Mouse (Mus musculus): ENCODE data around the gene Hsf2bp. TPM values are rescaled to one million over a fixed set of nuclear protein-coding genes. Genes with fewer than 3 reads are reported as not detected.

The Hsf2bp gene
- total RNA-seq, 2 experiments from 2014 or later = 0.68 to 0.80 TPM

DNA sequence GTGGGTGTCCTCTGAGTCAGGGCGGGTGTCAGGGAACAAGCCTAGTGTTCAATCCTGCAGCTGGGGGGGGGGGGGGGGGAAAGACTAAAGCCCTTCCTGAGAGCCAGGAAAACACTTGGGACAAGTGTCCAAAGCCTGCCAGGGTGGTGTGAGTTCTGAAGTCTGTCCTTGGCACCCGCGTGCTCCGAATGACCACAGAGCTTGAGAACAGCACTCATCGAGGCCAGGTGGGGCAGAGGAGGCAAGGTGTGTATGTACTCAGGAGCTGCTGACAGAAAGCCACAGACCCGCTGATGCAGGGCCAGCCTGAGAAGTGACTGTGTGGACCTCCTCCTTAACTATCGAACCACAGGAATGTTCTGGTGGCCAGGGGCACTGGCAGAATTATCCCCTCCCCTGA, 116.5 kb downstream of the Hsf2bp start:
- intact Hi-C loops (cut with DNase I) = no loop called here
- no peak for DNase-seq (ENCODE audit: low spot score in 2 of 2)

DNA sequence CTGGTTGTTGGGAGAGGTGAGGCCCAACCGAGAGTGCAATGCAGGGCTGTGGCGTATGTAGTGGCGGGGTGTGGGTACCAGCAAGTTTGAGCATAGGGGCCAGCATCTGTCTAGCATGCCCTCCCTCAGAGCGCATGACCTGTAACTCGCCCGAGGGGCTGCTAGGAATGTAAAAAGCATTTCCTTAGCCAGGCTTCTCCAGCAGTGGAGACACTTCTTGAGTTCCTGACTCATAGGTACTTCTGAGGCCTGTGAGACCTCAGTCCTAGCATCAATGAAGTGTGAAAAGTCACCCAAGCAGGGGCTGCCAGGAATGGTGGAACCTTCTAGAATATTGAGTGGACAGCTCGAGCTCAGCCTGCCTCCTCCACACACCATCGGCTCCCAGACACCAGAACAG, 117.8 kb downstream of the Hsf2bp start:
- DNase-seq (ENCODE audit: low spot score in 2 of 2) = no peak
- intact Hi-C loops (cut with DNase I) = no loop called here

DNA sequence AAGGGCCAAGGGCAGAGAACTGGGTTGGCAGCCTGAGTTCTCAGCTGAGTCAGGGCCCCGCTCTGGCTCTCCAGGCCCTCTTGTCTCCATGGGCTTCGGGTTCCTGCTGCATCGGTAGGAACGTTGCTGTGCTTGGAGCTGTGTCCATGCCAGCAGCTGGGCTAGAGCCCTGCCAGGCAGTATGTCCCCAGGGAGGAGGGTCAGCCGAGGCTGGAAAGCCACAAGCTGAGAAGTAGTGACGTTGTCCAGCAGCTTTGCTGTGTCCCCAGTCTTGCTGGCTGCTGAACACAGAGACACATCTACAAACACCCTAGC, 119.7 kb downstream of the Hsf2bp start:
- intact Hi-C loops (cut with DNase I) = no loop called here
- no peak for DNase-seq (ENCODE audit: low spot score in 2 of 2)

DNA sequence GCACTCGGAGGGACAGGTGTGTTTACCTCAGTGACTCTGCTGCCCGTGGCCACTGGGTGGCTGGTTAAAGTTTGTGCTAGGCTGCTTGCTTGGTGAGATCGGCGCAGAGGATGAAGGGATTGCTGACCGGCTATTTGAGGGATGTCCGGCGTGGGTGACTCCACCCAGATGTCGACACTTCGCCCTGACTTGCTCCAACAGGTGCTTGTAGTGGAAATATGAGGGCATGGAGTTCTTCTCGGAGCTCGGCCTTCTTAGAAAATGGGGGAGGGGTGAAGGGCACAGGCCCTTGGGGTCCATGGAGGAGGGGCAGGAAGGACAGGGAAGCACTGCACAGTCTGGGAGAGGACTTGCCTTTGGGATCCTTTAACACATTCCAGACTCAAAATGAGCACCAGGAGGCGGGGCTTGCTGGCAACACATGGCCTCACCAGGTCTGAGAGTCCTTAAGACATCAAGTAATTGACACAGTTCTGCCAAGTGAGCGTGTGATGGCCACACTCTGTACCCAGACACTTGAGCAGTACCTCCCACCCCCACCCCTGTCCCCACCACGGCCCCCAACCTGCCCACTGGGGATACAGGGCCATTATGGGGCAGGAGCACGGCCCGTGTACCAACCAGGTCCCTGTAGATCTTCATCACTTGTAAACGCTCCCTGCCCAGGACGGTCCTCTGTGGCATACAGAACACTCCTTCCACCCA, 120.2 kb downstream of the Hsf2bp start:
- intact Hi-C loops (cut with DNase I) = no loop called here
- DNase-seq (ENCODE audit: low spot score in 2 of 2) = no peak

DNA sequence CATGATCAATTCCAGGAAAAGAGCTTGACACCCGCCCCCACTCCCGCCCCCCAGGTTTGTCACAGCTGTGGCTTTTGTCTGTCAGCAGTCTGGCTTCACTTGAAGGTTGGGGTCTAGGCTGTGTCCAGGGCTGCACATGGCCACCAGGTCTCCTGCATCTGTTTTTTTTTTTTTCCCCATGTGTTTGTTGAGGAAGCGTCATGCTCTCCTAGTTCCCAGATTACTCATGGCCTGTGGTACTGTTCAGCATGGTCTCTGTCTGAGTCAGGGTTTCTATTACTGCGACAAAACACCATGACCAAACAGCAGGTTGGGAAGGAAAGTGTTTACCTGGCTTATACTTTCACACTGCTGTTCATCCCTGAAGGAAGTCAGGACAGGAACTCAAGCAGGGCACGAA, 121.8 kb downstream of the Hsf2bp start:
- DNase-seq (ENCODE audit: low spot score in 2 of 2) = no peak
- intact Hi-C loops (cut with DNase I) = no loop called here

DNA sequence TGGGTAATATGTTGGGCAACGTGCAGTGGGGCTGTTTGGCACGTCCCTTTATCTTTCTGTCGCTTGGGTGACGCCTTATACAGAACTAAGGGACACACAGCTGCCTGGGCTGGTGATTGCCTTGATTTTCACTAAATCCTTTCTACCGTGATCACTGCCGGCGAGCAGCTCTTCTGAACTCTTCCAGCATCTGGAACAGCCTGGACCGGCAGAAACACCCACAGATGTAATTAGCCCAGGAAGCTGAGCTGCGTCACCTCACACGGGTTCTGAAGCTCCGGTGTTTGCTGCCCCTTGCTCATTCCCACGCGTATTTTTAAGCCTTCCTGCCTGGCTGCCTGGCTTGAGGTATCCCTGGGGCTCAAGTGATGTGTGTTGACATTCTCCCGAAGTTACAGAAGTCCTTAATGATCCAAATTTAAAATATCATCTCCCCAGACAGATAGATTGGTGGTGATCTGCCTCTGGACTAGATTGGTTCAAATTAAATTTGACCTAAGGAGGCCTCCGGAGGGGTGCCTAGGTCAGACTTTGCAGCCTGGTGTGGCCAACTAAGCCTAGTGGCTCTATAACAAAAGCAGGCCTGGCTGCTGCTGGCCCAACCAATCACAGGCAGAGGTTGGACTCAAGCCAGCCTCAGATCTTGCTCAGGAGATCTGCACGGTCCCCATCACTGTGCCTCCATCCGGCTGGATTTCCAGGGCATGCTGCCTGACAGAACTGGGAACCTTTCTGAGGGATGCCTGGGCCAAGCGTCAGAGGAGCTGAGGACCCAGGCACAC, 123.1 kb downstream of the Hsf2bp start:
- DNase-seq (ENCODE audit: low spot score in 2 of 2) = no peak
- intact Hi-C loops (cut with DNase I) = no loop called here

DNA sequence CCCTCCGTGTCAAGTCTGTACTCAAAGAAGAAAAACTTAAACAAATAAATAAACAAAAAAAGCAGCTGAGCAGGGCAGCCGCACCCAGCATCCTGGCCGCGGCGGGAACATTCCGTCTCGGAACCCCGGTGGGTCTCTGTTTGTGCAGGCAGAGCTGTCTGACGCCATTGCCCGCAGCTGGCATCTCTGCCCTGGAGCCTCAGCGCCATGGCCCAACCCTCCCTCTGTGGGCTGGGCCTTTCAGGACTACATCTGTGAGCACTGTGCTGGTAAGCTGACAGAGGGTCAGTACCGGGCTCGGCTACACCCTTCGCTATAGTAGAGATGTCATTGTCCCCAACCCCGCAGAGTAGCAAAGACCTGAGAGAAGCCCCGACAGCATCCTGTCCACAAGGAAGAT, 123.8 kb downstream of the Hsf2bp start:
- DNase-seq (ENCODE audit: low spot score in 2 of 2) = no peak
- intact Hi-C loops (cut with DNase I) = no loop called here

DNA sequence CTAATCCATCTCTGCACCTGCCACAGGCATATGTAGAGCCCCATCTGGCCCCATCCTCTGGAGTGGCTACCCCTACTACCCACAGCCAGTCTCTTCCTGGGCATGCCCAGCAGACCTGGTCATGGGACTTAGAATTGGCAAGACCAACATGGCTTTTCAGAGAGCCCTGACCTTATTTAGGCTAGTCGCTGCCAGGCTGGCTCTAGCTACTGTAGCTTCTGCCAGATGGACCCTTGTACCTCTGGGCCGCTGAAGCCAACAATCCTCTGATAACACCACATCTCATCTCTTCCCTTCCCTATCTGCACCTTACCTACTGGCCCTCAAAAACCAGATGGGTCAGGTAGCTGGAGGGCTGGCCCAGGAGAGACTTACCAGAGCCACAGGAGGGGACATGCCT, 127.2 kb downstream of the Hsf2bp start:
- intact Hi-C loops (cut with DNase I) = no loop called here
- DNase-seq (ENCODE audit: low spot score in 2 of 2) = no peak

DNA sequence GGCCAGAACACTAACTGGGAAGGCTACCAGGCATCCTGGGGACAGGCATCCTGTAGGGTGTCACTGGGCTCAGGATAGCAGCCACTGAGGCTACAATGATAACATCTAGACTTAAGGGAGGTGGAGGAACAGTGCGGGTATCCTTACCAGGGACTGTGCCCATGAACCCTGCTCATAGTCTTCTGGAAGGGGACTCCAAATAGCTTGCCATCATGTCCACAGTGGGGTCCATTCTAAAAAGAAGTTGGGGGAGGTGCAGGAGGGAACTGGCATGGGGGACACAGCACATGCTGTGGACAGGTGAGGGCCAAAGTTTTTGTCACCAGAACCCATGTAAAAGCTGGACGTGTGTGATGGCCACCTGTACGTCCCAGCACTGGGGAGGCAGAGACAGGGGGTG, 129.7 kb downstream of the Hsf2bp start:
- intact Hi-C loops (cut with DNase I) = no loop called here
- DNase-seq (ENCODE audit: low spot score in 2 of 2) = no peak

DNA sequence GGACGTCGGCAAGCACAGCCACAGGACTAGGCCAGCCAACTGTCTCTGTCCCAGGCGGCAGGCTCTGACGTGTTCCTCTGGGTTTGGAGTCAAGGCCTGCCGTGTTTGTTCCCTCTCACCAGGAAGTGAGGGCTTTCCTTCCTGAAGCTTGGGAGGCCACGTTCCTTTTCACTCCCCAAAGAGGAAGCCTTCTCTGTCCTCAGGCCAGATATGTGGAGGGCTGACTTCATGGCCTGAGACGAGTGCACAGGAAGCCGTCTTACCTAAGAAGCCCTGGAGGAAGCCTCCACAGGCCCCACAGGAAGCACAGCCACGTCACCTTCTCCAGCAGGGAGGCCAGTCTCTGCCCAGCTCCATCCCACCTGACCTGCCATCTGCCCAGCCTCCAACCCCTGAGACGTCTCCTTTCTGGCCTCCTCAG, 130.3 kb downstream of the Hsf2bp start:
- DNase-seq (ENCODE audit: low spot score in 2 of 2) = no peak

DNA sequence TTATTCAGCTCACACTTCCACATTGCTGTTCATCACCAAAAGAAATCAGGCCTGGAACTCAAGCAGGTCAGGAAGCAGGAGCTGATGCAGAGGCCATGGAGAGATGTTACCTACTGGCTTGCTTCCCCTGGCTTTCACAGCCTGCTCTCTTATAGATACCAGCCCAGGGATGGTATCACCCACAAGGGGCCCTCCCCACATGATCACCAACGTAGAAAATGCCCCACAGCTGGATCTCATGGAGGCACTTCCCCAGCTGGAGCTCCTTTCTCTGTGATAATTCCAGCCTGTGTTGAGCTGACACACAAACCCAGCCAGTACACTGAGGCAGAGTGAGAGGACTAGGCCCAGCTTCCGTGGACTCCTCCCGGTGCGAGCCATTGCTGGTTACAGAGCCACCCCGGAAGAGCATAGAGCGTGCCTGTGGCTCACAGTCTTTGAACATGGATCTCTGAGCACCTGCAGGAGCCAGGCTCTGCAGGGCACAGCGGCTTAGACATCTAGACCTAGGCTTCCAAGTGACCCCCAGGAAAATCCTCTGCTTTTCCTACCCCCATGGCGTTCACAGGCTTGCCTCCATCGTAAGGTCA, 130.9 kb downstream of the Hsf2bp start:
- intact Hi-C loops (cut with DNase I) = no loop called here
- no peak for DNase-seq (ENCODE audit: low spot score in 2 of 2)

More for the DNA sequence above, 130.3 kb downstream of the Hsf2bp start:
- intact Hi-C loops (cut with DNase I) = no loop called here

DNA sequence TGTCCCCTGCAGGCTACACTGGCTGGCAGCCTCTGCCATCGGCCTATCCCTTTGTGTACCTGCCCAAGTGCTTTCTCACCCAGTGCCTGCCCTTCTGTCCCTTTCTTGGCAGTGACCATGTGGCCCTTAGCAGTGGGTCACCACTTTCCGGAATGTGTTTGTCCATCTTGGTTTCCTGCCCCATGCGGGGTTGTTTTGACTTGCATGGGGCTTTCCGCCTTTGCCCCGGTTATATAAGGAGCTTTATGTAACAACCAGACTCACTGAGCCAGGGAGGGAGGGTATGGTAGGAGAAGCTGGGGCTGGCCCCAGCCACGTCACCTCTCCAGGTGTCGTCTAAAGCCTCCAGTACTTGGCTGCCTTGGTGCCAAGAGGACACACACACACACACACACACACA, 132.1 kb downstream of the Hsf2bp start:
- intact Hi-C loops (cut with DNase I) = no loop called here
- DNase-seq (ENCODE audit: low spot score in 2 of 2) = no peak

DNA sequence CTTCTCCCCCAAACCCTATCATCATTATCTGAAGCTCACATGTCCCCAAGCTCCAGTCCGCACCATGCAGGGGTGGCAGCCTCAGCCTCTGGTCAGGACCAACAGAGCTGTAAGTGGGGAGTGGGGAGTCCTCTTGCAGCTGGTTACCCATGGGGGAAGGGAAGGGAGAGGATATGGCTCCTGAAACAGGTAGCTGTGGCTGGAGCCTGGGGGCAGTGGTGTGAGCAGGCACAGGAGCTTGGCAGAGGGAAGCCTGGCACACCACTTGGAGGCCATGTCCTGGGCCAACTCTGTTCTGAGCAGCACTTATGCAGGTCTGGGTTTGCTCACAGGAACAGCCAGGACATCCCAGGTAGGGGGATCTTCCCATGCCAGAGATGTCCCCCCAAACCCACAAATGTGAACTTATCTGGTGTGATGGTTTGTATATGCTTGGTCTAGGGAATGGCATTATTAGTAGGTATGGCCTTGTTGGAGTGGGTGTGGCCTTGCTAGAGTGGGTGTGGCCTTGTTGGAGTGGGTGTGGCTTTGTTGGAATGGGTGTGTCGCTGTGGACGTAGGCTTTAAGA, 133.4 kb downstream of the Hsf2bp start:
- no peak for DNase-seq (ENCODE audit: low spot score in 2 of 2)
- intact Hi-C loops (cut with DNase I) = no loop called here

DNA sequence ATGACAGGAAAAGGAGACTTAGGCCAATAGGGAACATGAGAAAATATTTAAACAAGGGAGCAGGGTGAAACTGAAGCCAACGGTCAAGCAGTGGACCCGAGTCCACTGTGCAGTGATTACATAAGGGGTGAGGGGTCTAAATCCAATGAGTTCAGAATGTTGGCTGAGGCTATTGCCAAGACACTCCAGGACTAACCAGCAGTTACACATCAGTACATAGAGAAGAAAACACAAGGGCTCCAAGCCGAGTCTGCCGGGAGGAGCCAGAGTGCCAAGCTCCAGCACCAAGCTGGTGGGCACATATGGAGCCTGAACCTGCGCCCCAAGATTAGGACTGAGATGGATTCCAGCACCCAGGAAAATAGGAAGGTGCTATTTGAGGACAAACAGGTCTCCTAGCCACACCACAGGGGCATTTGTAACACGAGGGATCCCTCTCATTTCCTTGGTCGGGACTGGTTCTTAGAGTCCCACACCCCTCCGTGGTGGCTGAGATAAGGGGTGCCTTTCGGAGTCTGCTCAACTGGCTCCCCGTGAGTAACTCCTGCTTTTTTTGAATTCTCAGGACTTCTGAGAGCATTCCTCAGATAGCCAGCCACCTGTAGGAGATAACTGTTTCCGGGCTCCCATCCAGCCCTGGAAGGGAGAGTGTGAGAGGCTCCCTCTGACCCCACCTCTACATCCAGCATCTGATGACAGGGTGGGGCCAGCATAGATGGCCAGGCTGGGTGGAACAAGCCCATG, 134.5 kb downstream of the Hsf2bp start:
- intact Hi-C loops (cut with DNase I) = no loop called here

DNA sequence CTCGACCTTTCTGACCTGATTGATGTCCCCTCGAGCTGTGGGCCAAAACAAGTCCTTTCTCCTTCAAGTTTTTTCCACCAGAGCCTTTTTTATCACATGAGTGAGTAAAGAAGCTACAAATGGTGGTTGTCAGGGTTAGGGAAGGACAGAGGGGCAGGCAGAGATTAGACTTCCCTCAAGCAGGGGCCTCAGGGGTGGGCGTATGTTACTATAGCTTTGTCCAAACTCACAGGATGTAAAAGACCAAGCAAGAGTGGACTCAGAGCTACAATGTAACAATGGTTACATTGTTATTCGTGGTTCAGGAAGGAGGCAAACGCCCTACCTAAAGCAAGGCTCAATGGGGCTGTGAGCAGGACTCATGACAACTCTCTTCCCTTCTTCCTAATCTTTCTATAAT, 137.2 kb downstream of the Hsf2bp start:
- DNase-seq (ENCODE audit: low spot score in 2 of 2) = no peak
- intact Hi-C loops (cut with DNase I) = no loop called here

More for the DNA sequence above, 134.5 kb downstream of the Hsf2bp start:
- DNase-seq (ENCODE audit: low spot score in 2 of 2) = no peak

DNA sequence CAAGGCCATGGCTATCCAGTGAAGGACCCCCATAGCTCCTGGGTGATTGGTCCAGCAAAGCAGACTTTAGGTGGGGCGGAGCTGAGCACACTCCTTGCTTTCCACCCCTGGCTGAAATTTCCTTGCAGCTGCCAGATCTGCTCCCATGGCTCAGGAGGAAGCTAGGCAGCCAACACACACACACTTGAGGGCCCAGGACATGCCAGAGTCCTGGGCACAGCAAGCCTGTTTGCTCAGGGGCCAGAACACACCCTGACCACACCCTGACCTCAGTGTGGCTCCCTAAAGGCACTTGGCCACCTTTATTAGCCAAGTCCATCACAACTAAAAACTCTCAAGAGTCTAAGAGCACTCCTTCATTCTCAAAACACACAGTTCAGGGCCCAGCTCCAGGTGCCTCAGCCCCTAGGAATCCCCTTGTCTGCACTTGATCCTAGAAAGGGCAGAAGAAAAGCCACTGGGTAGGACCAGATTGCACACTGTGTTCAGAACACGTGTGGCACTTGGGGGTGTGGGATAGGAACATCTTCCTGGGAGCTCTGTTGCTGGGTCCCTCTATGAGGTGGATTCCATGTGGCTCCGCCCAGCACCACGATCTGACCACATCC, 138.9 kb downstream of the Hsf2bp start:
- no peak for DNase-seq (ENCODE audit: low spot score in 2 of 2)
- intact Hi-C loops (cut with DNase I) = no loop called here

DNA sequence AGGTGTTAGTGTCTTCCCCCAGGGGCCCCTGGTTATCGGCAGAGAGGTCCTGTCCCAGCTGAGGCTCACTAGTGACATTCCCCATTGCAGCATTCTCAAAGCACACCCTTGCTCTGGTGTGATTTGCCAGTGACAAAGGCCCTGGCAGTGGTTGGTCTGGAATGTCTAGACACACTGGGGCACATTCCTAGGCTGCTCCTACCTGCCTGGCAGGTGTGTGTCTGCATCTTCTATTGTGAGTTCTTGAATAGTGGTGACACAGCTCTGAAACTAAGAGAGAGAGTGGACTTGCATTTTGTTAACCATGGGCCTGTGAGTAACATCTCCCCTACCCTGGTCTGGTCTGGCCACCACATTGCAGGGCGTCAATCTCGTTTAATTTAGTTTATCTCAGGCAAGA, 139.4 kb downstream of the Hsf2bp start:
- intact Hi-C loops (cut with DNase I) = no loop called here
- no peak for DNase-seq (ENCODE audit: low spot score in 2 of 2)

DNA sequence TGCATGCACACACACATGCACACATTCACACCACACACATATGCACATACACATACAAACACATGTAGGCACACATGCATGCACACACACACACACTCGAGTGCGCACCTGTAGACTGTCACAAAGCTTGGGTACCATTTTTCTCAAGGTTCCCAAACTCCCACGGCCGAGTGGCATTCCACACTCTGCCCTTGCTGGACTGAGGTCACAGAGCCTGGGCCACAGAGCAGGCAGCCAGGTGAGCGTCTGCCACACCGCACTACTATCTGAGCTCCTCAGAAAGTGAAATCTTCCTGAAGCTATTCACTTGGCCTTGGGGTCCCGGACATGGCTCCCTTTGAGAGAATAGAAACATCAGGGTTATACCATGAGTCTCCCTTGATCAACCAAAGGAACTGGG, 139.8 kb downstream of the Hsf2bp start:
- DNase-seq (ENCODE audit: low spot score in 2 of 2) = no peak
- intact Hi-C loops (cut with DNase I) = no loop called here
